Mouse (Mus musculus) C2C12 (cell line): ENCODE measurements at regions not wholly inside any gene's neighbourhood (a gene's known extent, or its start where the extent isn't known, plus 50 kb on each side); places are given as distances from the start of the nearest gene placed in this dataset.

Experiments used
- CTCF ChIP-seq: IDR thresholded peaks from one replicate; pipeline ENCODE4 v1.5.1; 2011; ENCODE audit not compliant: control insufficient read depth, insufficient read depth, insufficient read length
- FOSL1 ChIP-seq: IDR thresholded peaks from one replicate; pipeline ENCODE4 v1.8.0; 2011; ENCODE audit warnings: mild to moderate bottlenecking, low read length; ENCODE audit not compliant: poor library complexity, insufficient read depth, severe bottlenecking
- MAX ChIP-seq: IDR thresholded peaks from one replicate; pipeline ENCODE4 v1.6.1; 2011; ENCODE audit warnings: mild to moderate bottlenecking, control low read depth
- MYOD1 ChIP-seq: IDR thresholded peaks from one replicate; pipeline ENCODE4 v1.6.1; 2011; ENCODE audit warnings: low read depth; ENCODE audit not compliant: control insufficient read depth, insufficient read length
- MYOG ChIP-seq: IDR thresholded peaks from one replicate; pipeline ENCODE4 v1.6.1; 2011; ENCODE audit not compliant: control insufficient read depth, insufficient read length; ENCODE audit errors: extremely low read depth

DNA sequence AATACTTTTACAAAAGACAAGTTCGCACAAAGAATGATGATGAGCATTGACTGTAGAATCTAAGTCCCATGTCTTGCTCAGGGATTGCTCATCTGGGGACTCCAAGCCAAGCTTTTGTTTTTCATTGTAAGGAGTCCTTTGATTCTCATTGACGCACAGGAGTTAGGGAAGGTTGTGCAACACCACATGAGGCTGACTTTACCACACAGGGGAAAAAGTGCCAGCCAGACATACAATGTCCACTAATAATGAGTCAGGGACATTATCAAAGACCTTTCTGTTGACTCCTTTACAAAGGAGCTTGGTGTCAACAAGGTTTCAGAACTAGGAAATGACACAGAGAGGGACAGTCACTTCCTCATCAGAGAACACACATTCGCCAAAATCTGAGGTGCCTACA is 200.1 kb downstream of the Gm11361 start:
- TF ChIP-seq CTCF: no peak
- no peak for TF ChIP-seq MYOG
- peak; percentile 19 for TF ChIP-seq MYOD1
- no peak for TF ChIP-seq FOSL1
- no peak for TF ChIP-seq MAX
